ENCODE assay signal across 27 mouse cellular contexts in genomic region chr12:15011091-15011490, GRCm38 (mm10).
"Had no signal": no experiment of that assay in that cellular context is flagged by ENCODE, and none has a peak within 500 bp of the region (broad histone marks: within the 10 kb centered on the region; RNA-seq: fewer than 3 reads in every experiment).

No protein-coding gene starts in this region.

- H3K9ac ChIP-seq: heart, embryonic 12.5 days; hindbrain, embryonic 12.5 days; hindbrain, embryonic 14.5 days; intestine, embryonic 15.5 days; kidney, embryonic 15.5 days; limb, embryonic 12.5 days; liver, embryonic 13.5 days had no signal

- H3K27me3 ChIP-seq: heart, embryonic 12.5 days; hindbrain, embryonic 12.5 days; intestine, embryonic 15.5 days; kidney, embryonic 15.5 days; limb, embryonic 12.5 days; liver, embryonic 13.5 days had no signal

- H3K27ac ChIP-seq: gastrocnemius, adult 2 months; heart, embryonic 10.5 days; hindbrain, embryonic 10.5 days; hindbrain, embryonic 12.5 days; hindbrain, embryonic 14.5 days; intestine, embryonic 15.5 days; kidney, embryonic 15.5 days; kidney, postnatal 0 days; left cerebral cortex, adult 2 months; limb, embryonic 10.5 days; limb, embryonic 12.5 days; liver, embryonic 13.5 days had no signal

- H3K4me3 ChIP-seq: gastrocnemius, adult 2 months; heart, embryonic 10.5 days; heart, embryonic 12.5 days; hindbrain, embryonic 10.5 days; hindbrain, embryonic 12.5 days; intestine, embryonic 15.5 days; kidney, embryonic 15.5 days; left cerebral cortex, adult 2 months; limb, embryonic 10.5 days; limb, embryonic 12.5 days; liver, embryonic 13.5 days had no signal

- H3K9me3 ChIP-seq: heart, embryonic 10.5 days; heart, embryonic 12.5 days; hindbrain, embryonic 10.5 days; hindbrain, embryonic 12.5 days; intestine, embryonic 15.5 days; kidney, embryonic 15.5 days; limb, embryonic 10.5 days; limb, embryonic 12.5 days; liver, embryonic 13.5 days had no signal

- ATAC-seq: hindbrain, embryonic 16.5 days; inflammation-experienced regulatory T-cells, adult 6 months; intestine, embryonic 15.5 days; intestine, postnatal 0 days had no signal

- H3K36me3 ChIP-seq: heart, embryonic 10.5 days; heart, embryonic 12.5 days; hindbrain, embryonic 10.5 days; hindbrain, embryonic 12.5 days; intestine, embryonic 15.5 days; kidney, embryonic 15.5 days; limb, embryonic 10.5 days; limb, embryonic 12.5 days; liver, embryonic 13.5 days had no signal

- DNase-seq: gastrocnemius, adult 2 months; gastrocnemius, postnatal 10 days; gastrocnemius, postnatal 25 days; heart, adult 18-20 months; heart, postnatal 14 days; heart, postnatal 36 days; kidney, adult 18-20 months; kidney, adult 9 months; kidney, postnatal 14 days; kidney, postnatal 36 days; liver; liver, embryonic 13.5 days had no signal

- H3K4me2 ChIP-seq: heart, embryonic 12.5 days; hindbrain, embryonic 12.5 days; hindbrain, embryonic 14.5 days; intestine, embryonic 15.5 days; kidney, embryonic 15.5 days; limb, embryonic 12.5 days; liver, embryonic 11.5 days; liver, embryonic 13.5 days had no signal

- H3K4me1 ChIP-seq: heart, embryonic 10.5 days; heart, embryonic 12.5 days; hindbrain, embryonic 10.5 days; hindbrain, embryonic 12.5 days; intestine, embryonic 15.5 days; kidney, embryonic 15.5 days; limb, embryonic 10.5 days; limb, embryonic 12.5 days; liver, embryonic 13.5 days had no signal
